Mouse (Mus musculus): ENCODE data around the gene Tmem54.
A peak's percentile ranks its signal among the peaks of the same experiment; 100 is the strongest.

Tmem54 gene

GRCm38 (mm10) chr4:129105356-129105755 lies at the start of gene Tmem54:
Gene Tmem54, plus strand, starts transcription at chr4:129105548.
- no peak for DNase-seq

DNA sequence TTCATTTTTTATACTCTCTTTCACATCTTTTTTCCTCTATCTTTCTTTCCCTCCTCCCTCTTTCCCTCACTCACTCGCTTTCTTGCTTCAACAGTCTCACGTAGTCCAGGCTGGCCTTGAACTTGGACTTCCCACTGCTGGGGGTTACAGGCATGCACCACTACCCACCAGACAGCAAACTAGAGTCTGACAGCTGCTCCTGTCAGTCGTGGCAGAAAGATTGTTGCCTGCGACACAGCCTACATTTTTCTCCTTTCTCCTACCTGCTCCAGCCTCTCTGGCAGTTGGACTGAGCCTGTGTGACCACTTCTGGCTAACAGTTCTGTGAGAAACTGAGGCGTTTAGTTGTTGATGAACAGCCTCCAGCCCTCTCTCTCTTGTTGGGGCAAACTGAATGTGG lies 49.8 kb upstream of the Tmem54 start:
- no peak for DNase-seq

DNA sequence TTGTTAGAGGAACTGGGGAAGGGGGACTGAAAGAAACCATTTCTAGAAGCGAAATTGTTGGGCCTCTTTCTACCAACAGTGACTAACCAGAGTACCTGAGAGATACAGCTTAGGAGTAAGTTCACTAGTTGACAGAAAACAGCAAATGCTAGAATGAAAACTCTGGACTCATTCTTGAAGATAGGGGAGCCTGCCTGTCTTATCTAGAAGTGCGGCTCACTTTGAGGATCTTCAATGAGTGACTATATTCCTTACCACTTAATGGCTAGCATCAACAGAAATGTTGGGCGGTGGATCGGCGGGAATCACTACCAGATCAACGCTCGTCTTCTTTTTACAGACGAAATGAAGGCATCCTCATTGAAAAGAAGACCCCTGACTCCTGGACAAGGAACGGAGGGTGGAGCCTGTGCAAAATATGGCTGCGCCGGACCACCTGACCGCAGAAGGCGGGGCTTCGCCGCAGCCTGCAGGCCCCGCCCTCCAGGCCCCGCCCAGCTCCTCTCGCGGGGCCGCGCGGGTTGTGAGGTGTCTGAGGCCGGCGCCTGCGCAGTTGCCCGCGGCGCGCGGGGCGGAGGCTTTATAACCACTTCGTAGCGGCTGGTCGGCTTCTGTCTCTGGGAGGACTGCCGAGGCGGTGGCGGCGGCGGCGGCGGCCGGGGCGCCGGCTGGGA lies 47.7 kb upstream of the Tmem54 start:
- peak; percentile 94 to 99 for DNase-seq

- peak; percentile 54 to 71 for DNase-seq
These were observed 46.9 kb upstream of the Tmem54 start, which contains the start of gene Rnf19b for GRCm38 (mm10) chr4:129058207-129059092. Gene Rnf19b, plus strand, starts transcription at chr4:129058271.

GRCm38 (mm10) chr4:129059125-129059551 lies 46.2 kb upstream of the Tmem54 start:
- DNase-seq, result peak in 1 of 2 experiments; percentile 16

DNA sequence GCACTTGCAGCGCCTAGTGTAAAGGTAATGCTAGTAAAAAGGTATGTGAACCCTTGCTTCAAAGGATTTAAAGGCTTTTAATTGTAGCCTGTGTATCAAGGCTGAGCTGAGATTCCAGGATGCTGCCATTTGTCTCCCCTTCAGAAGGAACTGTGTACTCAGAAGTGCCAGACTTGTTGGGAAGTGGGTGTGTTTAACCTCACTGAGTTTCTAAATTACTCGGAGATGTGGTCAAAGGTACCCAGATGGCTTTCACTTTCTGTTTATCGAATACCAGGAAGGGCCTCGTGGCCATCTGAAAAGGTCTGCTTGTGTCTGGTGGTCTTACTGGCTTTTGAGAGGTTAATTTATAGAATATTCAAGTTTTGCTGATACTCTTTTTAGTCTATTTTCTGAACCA lies 45.4 kb upstream of the Tmem54 start:
- DNase-seq, result no peak

GRCm38 (mm10) chr4:129061486-129061885 lies 43.9 kb upstream of the Tmem54 start:
- peak in 1 of 2 experiments; percentile 17 for DNase-seq

DNA sequence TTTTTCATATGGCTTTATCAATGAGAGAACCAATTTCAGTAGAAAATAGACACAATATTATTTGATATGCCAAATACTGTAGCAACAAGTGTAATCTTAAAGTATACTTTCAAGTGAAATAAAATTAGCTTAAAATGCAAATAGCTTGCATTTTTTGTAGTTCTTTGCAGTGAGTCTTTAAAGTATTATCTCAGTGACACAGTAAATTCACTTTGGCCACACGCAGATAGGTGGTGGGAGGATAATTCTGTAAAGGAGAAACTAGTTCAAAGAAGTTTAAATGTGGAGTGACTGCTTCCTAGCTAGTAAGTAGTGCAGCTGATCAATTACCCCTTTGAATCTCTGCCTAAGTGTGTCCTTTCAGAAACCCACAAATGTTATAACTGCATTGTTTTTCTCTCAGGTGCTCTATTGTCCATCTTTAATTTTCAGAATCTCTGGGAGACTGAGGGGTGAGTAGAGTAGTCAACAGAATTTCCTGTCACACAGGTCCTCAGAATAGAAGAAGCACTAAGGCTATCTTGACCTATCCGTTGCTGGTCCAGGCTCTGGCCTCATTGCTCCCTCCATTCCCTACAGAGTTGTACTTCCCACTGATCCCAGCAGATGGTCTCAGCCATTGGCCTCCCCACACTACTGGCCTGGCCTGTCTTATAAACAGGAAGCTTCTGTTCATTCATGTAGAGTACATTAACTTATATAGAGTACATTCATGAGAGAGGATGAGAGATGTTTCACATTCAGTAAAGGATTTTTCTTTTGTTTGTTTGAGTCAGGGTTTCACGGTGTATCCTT lies 42.9 kb upstream of the Tmem54 start:
- peak; percentile 54 to 70 for DNase-seq

- no peak for DNase-seq
These were observed 39.6 kb upstream of the Tmem54 start for GRCm38 (mm10) chr4:129065688-129066236.

DNA sequence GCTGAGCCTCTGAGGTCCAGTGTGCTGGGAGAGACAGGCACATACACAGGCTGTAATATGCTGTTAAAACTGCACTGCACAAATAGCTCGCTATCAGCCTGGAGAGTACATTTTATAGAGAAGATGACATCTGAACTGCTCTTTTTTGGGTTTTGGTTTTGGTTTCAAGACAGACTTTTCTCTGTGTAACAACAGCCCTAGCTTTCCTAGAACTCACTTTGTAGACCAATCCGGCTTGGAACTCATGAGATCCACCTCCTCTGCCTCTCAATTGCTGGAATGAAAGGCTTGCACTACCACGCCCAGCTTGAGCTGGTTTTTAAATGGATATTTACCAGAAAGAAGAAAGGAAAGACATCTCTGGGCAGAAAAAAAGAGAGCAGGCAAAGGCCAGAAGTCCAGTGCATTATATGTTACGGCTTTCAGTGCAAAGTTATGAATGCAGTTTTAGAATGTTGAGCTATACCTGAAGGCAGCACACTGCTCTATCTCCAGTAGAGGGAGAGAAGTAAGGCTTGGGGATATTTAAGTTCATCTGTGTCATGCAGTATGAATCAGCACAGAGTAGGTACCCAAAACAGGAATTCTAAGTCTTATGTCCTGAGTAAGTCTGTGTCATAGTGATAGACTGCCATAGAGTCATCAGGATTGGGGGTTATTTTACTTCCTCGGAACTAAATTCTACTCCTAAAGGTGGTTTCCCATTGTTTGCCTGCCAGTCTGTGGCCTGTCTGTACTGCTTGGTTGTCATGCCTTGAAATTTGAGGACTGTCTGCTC lies 37.5 kb upstream of the Tmem54 start:
- no peak for DNase-seq

- DNase-seq, result no peak
These were observed 36.5 kb upstream of the Tmem54 start for GRCm38 (mm10) chr4:129068848-129069247.

DNA sequence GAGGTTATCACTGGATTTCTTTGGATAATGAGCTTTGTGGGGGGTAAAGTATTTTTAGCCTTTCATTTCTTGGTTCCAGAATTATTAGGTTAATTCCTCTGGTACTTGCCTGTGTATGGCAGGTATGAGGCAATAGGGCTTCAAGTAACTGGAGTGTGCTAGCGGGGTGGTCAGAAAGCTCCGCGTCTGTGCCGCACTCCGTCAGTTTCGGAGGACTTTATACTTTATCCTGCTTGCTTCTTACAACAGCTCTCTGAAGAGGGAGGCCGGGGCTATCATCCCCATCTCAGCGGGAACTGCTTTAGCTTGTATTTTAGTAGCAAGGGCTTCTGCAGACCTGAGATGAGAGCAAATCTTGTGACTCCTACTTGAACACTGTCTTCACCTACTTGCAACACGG lies 26.2 kb upstream of the Tmem54 start:
- no peak for DNase-seq

- DNase-seq, result peak; percentile 88 to 95
These were observed 24.3 kb upstream of the Tmem54 start for GRCm38 (mm10) chr4:129081041-129081440.

DNA sequence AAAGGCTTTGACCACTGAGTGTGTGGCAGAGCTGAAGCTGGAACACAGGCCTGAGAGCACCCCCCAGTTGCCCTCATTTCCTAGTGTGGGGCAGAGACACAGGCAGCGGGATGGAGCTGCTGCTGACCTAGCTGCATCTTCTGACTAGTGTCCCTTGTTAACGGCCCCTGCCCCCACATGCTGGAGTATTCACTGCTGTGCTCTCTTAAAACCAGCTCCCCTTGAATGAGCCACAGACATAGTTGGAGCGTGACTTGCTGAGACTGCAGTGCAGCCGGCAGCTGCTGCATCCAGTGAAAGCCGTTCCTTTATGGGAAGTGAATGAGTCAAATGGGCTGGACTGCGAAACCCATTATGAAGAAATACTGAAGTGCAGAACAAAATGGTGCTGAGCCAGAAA lies 23.8 kb upstream of the Tmem54 start:
- DNase-seq, result peak in 1 of 2 experiments; percentile 67

DNA sequence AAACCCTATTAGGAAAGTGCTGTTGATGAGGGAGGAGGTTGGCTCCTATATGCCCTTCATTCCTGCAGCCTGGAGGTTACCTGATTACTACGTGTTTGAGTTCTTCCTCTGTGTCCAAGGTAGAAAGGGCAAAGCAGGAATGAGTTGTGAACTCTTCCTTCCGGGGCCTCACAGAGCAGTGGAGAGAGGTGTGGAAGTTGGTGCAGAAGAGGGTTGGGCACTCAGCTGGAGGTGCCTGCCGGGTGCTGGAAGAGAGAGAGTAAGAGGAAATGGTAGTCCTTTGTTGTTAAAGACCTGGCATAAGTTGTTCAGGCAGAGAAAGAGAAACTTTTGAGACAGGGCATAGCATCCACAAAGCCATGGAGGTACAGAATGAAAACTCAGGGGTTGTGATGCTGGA lies 23.4 kb upstream of the Tmem54 start:
- no peak for DNase-seq

DNA sequence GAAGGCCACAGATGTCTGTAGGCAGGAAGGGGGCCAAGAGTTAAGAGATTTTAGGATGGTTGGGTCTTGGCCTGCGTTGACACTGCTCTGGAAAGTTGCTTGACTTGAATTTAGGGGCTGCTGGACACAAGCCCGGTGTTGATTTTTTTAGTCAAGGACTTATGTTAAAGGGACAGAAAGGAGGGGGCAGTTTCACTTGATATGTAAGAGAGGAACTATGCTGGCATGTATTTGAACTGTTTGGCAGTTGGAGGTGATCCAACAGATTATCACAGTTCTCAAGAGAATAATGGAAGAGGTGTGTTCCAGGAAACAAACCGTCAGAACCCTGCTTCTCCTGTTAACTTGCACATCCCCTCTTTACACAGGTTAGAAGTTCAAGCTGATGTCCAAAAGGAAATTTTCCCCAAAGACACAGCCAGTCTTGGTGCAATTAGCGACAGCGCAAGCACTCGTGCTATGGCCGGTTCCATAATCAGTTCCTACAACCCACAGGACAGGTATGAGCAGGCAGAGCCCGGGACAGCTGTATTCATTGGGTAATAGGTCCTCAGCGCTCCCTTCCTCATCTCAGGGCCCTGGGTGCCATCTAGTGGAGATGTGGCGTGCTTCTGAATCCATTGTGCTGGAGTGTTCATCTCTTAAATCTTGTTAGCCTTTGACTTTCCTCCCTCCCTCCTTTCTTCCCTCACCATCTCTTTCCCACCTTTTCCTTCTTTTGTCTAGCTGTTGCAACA lies 22.8 kb upstream of the Tmem54 start:
- DNase-seq, result peak; percentile 82 to 87

- no peak for DNase-seq
These were observed 20.5 kb upstream of the Tmem54 start for GRCm38 (mm10) chr4:129084896-129085295.

DNA sequence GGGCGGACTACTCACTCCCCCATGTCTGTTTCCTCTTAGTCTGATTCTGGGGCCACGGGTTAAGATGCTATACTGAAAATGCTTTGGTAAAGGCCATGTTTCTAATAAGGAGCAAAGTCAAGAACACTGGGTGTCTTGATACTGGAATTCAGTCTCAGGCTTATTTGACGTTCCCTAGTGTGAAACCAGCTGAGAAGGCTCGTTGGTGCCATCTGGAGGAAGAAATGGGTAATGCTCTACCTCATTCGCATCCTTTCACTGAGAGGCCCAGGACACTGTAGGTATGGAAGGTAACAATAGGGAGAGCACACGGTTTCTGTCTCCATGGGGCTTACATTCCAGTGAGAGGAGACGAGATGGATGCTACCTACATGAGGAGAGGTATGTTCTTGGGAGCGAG lies 19.3 kb upstream of the Tmem54 start:
- peak; percentile 77 to 88 for DNase-seq

GRCm38 (mm10) chr4:129087850-129088249 lies 17.5 kb upstream of the Tmem54 start:
- DNase-seq, result no peak

DNA sequence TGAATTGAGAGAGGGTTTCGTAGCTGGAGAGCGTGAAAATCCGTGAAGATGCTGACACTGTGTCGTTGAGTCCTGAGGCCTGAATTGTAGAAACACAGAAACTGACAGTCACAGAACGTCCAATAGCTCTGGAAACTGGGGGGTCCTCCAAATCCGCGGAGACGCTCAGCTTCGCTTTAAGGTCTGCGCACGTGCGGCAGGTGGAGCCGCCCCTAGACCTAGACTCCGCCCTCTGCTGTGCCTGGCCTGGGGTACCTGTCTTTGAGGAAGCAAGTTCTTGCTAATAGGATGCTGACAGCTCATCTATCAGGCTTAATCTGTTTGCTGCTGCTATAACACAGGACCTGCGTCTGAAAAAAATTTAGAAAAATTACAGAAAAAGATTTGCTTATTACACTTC lies 10.1 kb upstream of the Tmem54 start:
- peak in 1 of 2 experiments; percentile 32 for DNase-seq

DNA sequence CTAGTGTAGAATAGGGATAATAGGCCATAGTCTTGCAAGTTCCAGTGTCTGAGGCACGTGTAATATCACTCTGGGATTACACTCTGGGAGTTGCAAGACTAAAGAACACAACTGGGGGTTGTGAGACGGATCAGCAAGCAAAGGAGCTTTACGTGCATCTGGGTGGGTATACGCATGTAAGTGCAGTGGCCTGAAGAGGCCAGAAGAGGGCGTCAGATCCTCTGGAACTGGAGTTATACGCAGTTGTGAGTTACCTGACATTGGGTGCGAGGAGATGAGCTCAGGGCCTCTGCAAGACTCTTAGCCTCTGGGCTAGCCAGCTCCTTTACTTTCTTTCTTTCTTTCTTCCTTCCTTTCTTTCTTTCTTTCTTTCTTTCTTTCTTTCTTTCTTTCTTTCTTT lies 8.3 kb upstream of the Tmem54 start:
- no peak for DNase-seq

Measured in cerebellum, adult 18-20 months (tissue).